Mouse (Mus musculus) embryonic facial prominence, embryonic 15.5 days (tissue): ENCODE data around the gene Rasip1. TPM values are rescaled to one million over a fixed set of nuclear protein-coding genes. Genes with fewer than 3 reads are reported as not detected.

Experiments
- ATAC-seq: fragments of 200-750 bp; cut with Nextera tagmentation; 2 replicates; pipeline ENCODE4 v1.8.0; 2017; ENCODE audit warnings: low read depth, moderate TSS enrichment; ENCODE audit not compliant: insufficient number of reproducible peaks, low FRiP score, low TSS enrichment
- H3K27ac ChIP-seq: fragments of 300-500 bp; sonication (generic); replicated peaks from 2 replicates; pipeline ENCODE4 v1.5.1; 2015; ENCODE audit warnings: mild to moderate bottlenecking, inconsistent platforms
- H3K27me3 ChIP-seq: fragments of 300-500 bp; sonication (generic); 2 replicates; pipeline ENCODE4 v1.6.1; 2015; ENCODE audit warnings: inconsistent platforms
- H3K36me3 ChIP-seq: fragments of 300-500 bp; sonication (generic); 2 replicates; pipeline ENCODE4 v1.6.1; 2015; ENCODE audit warnings: mild to moderate bottlenecking, inconsistent platforms
- H3K4me1 ChIP-seq: fragments of 300-500 bp; sonication (generic); 2 replicates; pipeline ENCODE4 v1.6.1; 2015; ENCODE audit warnings: inconsistent platforms
- H3K4me2 ChIP-seq: fragments of 300-500 bp; sonication (generic); replicated peaks from 2 replicates; pipeline ENCODE4 v1.6.1; 2015; ENCODE audit warnings: mild to moderate bottlenecking, inconsistent platforms
- H3K4me3 ChIP-seq: fragments of 300-500 bp; sonication (generic); replicated peaks from 2 replicates; pipeline ENCODE4 v1.5.1; 2015; ENCODE audit warnings: mild to moderate bottlenecking, inconsistent platforms
- H3K9ac ChIP-seq: fragments of 300-500 bp; sonication (generic); 2 replicates; pipeline ENCODE4 v1.6.1; 2015; ENCODE audit warnings: inconsistent platforms
- H3K9me3 ChIP-seq: fragments of 300-500 bp; sonication (generic); replicated peaks from 2 replicates; pipeline ENCODE4 v1.6.1; 2016; ENCODE audit warnings: inconsistent platforms
- WGBS: fragments of 180-500 bp; shearing (Covaris S2); methylation state at CpG from one replicate; pipeline ENCODE4 v1.1.7; 2015; 5-methylcytosine and 5-hydroxymethylcytosine counted together
- polyA plus RNA-seq: library from polyadenylated mRNA; unstranded; fragments of >200 nt; fragmentation: Nextera tagmentation; extraction: Ambion mirVana; gene quantifications from 2 replicates; pipeline ENCODE4 v1.2.1, GENCODE M21; 2015

Rasip1 gene
- polyA plus RNA-seq, 1 experiment from 2014 or later: 15.3 TPM

DNA sequence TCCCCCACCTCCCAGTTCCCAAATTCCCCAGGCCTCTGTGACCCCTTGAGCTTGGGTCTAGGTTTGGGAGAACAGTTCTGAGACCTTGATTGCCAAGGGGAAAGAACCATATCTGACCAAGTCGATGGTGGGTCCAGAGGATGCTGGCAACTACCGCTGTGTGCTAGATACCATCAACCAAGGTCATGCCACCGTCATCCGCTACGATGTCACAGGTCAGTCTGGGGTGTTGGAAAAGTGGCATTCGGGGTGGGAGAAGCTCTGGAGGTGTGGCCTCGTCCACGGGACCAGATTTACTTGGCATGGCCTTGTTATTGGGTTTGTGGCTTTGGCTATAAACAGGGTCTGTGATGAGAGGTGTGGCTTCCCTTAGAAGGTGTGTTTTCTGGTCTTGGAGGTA is 1.8 kb upstream of the Rasip1 start:
- no peaks in the 10 kb centered on the region; the same call in 1 of the 2 replicates for H3K27me3 ChIP-seq
- H3K4me1 ChIP-seq: 0 out of 2 replicates have a peak, but pooled peaks cover 7% of the 10 kb centered on the region
- no peak for ATAC-seq
- WGBS: 85% methylated on average over 8 of the region's 8 CpGs
- no peak overlapping the region for H3K27ac ChIP-seq
- H3K4me2 ChIP-seq: no peak overlapping the region
- no peaks in the 10 kb centered on the region for H3K9me3 ChIP-seq
- H3K4me3 ChIP-seq: no peak overlapping the region
- H3K9ac ChIP-seq: no peak overlapping the region
- no peaks in the 10 kb centered on the region for H3K36me3 ChIP-seq

DNA sequence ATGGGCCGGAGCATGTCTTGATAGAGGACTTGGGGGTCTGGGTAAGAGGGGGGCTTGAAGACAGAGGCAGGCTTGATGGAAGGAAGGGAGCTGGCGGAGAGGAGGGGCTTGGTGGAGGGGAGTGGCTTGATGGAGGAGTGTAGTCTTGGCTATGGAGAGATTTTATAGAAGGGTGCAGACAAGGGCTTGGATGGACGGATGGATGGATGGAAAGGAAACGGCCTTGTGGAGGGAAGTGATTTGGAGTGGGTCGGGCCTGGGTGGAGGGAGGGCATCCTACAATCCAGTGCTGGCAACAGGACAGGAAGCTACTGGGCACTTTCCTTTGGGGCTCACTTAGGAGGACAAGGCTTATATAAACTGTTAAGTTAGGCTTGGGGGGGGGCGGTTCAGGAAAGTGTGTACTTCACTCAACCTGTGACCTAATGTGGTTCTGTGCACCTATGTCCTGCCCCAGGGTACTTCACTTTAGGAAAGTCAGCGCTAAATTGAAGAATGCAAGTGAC is 664 bp upstream of the Rasip1 start:
- no peak overlapping the region for H3K9ac ChIP-seq
- no peaks in the 10 kb centered on the region for H3K9me3 ChIP-seq
- no peak for ATAC-seq
- H3K27ac ChIP-seq: no peak overlapping the region
- 90% methylated on average over 7 of the region's 7 CpGs for WGBS
- 0 out of 2 replicates have a peak, but pooled peaks cover 7% of the 10 kb centered on the region for H3K4me1 ChIP-seq
- no peak overlapping the region for H3K4me3 ChIP-seq
- H3K4me2 ChIP-seq: no peak overlapping the region
- H3K27me3 ChIP-seq: no peaks in the 10 kb centered on the region; the same call in 1 of the 2 replicates
- H3K36me3 ChIP-seq: no peaks in the 10 kb centered on the region

DNA sequence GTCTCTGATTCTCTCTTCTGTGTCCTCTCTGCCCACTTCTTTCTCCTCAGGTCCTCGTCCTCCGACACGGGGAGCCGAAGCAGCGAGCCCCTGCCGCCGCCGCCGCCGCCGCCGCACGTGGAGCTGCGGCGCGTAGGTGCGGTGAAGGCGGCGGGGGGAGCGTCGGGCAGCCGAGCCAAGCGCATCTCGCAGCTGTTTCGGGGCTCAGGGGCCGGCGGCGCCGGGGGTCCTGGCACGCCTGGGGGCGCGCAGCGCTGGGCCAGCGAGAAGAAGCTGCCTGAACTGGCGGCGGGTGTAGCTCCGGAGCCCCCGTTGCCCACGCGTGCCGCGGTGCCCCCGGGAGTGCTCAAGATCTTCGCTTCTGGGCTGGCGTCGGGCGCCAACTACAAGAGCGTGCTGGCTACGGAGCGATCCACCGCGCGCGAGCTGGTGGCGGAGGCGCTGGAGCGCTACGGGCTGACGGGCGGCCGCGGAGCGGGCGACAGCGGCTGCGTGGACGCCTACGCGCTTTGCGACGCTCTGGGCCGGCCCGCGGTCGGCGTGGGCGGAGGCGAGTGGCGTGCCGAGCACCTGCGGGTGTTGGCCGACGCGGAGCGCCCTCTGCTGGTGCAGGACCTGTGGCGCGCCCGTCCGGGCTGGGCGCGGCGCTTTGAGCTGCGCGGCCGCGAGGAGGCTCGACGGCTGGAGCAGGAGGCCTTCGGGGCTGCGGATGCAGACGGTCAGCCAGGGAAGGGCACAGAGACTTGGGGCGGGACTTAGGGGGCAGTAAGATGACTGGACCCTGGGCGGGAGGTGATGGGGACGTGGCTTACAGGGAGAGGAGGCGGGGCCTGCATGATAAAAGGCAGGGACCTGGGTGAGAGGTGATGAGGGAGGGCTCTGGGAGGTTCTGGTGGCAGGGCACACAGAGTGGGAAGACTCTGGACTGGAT is 1.3 kb downstream of the Rasip1 start:
- Histone ChIP-seq H3K9ac (peak overlapping the region; percentile 39), H3K4me2 (peak overlapping the region; percentile 86), H3K27me3 (no peaks in the 10 kb centered on the region; the same call in 1 of the 2 replicates), H3K27ac (peak overlapping the region; percentile 71), H3K4me3 (peak overlapping the region; percentile 54), H3K9me3 (no peaks in the 10 kb centered on the region), H3K4me1 (peaks cover 14% of the 10 kb centered on the region), H3K36me3 (no peaks in the 10 kb centered on the region)
- ATAC-seq: peak; percentile 84
- under 1% methylated on average over 105 of the region's 105 CpGs for WGBS

DNA sequence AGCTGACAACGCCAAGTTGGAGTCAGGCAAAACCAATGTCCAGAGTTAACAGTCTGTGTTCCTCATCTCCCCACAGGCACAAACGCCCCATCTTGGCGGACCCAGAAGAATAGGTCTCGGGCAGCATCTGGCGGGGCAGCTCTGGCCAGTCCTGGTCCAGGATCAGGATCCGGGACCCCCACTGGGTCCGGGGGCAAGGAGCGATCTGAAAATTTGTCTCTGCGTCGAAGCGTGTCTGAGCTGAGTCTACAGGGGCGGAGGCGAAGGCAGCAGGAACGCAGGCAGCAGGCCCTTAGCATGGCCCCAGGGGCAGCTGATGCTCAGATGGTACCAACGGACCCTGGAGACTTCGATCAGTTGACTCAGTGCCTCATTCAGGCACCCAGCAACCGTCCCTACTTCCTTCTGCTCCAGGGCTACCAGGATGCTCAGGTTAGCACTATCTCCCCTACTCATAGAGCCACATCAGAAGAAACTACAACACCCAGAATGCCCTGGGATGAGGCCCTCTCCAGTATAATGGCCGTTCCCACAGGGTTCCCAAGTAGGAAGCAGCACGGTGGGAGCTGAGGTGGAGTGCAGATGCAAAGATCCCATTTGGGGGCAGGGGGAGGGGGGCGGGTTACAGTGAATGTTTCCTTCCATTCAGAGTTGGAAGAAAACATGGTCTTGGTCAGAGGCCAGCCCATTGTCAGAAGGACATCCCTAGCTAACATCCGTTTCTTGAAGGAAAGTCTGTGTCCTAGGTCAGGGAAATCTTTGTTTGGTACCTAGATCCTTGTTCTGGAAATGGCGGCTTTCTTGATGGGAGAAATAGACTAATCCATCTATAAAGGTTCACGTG is 3.0 kb downstream of the Rasip1 start:
- Histone ChIP-seq H3K4me1 (peaks cover 14% of the 10 kb centered on the region), H3K27ac (no peak overlapping the region), H3K4me3 (no peak overlapping the region), H3K36me3 (no peaks in the 10 kb centered on the region), H3K27me3 (no peaks in the 10 kb centered on the region; the same call in 1 of the 2 replicates), H3K4me2 (no peak overlapping the region), H3K9ac (no peak overlapping the region), H3K9me3 (no peaks in the 10 kb centered on the region)
- ATAC-seq: no peak
- 74% methylated on average over 23 of the region's 23 CpGs for WGBS

DNA sequence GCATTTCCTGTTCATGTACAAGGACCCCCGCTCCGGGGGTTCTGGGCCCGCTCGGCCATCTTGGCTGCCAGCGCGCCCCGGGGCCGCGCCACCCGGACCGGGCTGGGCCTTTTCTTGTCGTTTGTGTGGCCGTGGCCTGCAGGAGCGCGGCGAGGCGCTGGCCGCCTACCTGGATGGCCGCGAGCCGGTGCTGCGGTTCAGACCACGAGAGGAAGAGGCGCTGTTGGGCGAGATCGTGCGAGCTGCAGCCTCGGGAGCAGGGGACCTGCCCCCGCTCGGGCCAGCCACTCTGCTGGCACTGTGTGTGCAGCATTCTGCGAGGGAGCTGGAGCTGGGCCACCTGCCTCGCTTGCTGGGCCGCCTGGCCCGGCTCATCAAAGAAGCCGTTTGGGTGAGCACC is 5.2 kb downstream of the Rasip1 start:
- peaks cover 14% of the 10 kb centered on the region; the same call in 1 of the 2 replicates for H3K36me3 ChIP-seq
- H3K4me3 ChIP-seq: peak overlapping the region; percentile 25
- no peak for ATAC-seq
- H3K9ac ChIP-seq: no peak overlapping the region
- H3K27ac ChIP-seq: 0 out of 2 replicates have a peak overlapping the region, but pooled peaks have one; percentile 39
- peaks cover 14% of the 10 kb centered on the region for H3K4me1 ChIP-seq
- WGBS: 17% methylated on average over 35 of the region's 35 CpGs
- no peaks in the 10 kb centered on the region for H3K9me3 ChIP-seq
- H3K27me3 ChIP-seq: no peaks in the 10 kb centered on the region; the same call in 1 of the 2 replicates
- H3K4me2 ChIP-seq: peak overlapping the region; percentile 44

DNA sequence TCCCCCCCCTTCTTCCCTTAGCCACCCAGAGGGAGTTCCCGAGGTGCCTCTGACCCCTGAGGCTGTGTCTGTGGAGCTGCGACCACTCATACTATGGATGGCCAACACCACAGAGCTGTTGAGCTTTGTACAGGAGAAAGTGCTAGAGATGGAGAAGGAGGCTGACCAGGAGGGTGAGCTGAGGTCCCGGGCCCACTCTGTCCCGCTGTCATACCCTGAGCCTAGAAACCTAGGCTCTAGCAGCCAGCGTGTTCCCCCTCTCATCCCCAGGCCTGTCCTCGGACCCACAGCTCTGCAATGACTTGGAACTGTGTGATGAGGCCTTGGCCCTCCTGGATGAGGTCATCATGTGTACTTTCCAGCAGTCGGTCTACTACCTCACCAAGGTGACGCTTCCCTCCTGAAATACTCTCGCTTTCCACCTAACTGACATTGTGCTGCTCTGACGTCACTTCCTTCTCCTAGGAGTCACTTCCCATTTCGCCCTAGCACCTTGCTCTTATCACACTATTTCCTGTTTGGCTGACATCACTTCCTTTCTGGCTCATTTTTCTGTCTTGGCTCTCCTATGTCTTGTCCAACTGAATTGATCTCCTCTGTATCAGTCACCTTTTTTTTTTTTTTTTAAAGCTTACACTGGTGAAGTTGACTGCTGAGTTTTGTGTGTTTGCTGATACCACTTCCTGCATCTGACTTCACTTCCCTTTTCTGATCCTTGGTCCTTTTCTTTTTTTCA is 7.8 kb downstream of the Rasip1 start:
- H3K36me3 ChIP-seq: peaks cover 14% of the 10 kb centered on the region; the same call in 1 of the 2 replicates
- H3K4me3 ChIP-seq: no peak overlapping the region
- H3K27ac ChIP-seq: 0 out of 2 replicates have a peak overlapping the region, but pooled peaks have one; percentile 11
- peaks cover 30% of the 10 kb centered on the region for H3K4me1 ChIP-seq
- no peak overlapping the region for H3K9ac ChIP-seq
- H3K9me3 ChIP-seq: no peaks in the 10 kb centered on the region
- 84% methylated on average over 11 of the region's 11 CpGs for WGBS
- ATAC-seq: no peak
- H3K4me2 ChIP-seq: no peak overlapping the region
- H3K27me3 ChIP-seq: no peaks in the 10 kb centered on the region

DNA sequence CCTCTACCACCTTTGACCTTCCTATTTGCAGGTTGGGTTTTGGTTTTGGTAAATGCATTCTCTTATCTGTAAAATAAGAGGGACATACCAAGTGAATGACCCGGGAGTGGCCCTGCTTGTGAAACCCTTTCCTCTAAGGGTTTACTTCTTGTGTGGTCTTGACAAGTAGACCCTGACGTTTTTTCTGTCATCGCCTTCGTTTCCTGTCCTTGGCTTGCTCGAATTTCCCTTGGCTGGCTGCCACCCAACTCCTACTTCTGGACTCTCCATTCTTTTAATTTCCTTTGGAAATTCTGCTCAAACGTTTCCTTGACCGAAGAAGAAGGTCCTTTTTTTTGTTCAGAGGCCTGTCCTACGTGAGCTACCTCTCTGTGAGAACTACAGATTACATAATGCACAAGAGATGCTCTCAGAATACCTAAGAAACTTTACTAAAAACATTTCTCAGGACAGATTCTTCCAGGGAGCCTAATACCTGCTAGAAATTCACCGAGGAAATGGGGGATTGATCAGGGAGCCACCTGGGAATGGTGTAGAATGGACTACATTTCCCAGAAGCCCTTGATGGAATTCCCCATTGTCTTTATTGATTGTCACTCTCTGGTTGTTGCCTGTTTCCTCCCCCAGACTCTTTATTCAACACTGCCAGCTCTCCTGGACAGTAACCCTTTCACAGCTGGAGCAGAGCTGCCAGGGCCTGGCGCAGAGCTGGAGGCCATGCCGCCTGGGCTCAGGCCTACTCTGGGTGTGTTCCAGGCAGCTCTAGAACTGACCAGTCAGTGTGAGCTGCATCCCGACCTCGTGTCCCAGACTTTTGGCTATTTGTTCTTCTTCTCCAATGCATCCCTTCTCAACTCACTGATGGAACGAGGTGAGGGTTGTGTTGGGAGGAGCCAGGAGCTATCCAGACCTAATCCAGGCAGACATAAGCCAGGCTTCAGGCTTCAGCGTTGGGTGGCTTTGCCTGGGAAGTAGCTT is 8.7 kb downstream of the Rasip1 start:
- Histone ChIP-seq H3K4me1 (peaks cover 39% of the 10 kb centered on the region), H3K4me2 (no peak overlapping the region), H3K9me3 (no peaks in the 10 kb centered on the region), H3K27me3 (no peaks in the 10 kb centered on the region), H3K27ac (no peak overlapping the region; the same call in 1 of the 2 replicates), H3K4me3 (no peak overlapping the region), H3K36me3 (peaks cover 14% of the 10 kb centered on the region; the same call in 1 of the 2 replicates), H3K9ac (no peak overlapping the region)
- WGBS: 75% methylated on average over 15 of the region's 15 CpGs
- no peak for ATAC-seq

DNA sequence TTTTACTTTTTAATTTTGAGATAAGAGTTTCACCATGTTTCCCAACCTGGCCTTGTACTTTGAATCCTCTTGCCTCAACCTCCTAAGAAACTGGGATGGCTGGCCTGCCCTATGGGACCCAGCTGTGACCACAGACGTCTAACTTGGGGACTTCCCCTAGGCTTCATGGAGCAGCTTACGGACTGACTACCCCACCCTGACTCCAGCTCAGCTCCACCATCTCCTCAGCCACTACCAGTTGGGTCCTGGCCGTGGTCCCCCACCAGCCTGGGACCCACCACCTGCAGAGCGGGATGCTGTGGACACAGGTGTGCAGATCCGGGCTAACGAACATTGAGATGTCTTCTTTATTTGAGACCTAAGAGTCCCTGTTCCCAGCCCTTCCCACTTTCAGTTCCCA is 10.4 kb downstream of the Rasip1 start:
- Histone ChIP-seq H3K27ac (no peak overlapping the region), H3K4me1 (peaks cover 49% of the 10 kb centered on the region), H3K9ac (no peak overlapping the region), H3K36me3 (peaks cover 14% of the 10 kb centered on the region; the same call in 1 of the 2 replicates), H3K4me3 (peak overlapping the region; percentile 36; the same call in 1 of the 2 replicates), H3K9me3 (no peaks in the 10 kb centered on the region), H3K4me2 (peak overlapping the region; percentile 54; the same call in 1 of the 2 replicates), H3K27me3 (no peaks in the 10 kb centered on the region)
- WGBS: 88% methylated on average over 6 of the region's 6 CpGs
- ATAC-seq: no peak

DNA sequence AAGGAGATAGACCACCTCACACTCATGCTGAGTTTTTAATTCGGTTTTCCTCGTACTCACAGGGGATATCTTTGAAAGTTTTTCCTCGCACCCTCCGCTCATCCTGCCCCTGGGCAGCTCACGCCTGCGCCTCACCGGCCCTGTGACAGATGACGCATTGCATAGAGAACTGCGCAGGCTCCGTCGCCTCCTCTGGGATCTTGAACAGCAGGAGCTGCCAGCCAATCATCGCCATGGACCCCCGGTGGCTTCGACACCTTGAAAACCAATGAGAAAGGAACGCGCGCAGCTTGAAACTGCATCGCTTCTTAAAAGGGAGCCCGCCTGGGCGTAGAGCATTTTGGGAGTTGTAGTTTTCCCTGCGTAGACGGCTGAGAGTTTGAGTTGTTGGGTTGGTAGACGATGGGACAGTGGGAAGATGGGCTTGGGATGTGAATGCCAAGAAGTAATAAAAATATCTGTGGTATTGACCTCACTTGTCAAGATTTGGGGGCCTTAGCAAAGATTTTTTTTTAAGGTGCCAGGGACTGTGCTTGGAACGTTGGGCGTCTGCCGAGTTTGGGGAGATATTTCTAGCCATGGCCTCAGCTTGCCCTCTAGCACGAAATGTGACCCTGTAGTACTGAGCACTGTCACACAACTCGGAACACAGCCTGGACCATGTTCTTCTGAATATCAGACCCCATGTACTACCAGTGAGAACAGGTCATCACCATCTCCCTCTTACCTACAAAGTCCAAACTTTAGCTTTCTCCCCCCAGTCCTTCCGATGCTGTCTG is 11.5 kb downstream of the Rasip1 start:
- peak; percentile 86 for ATAC-seq
- H3K9ac ChIP-seq: no peak overlapping the region
- H3K4me2 ChIP-seq: peak overlapping the region; percentile 54
- H3K4me1 ChIP-seq: peaks cover 57% of the 10 kb centered on the region
- no peaks in the 10 kb centered on the region for H3K27me3 ChIP-seq
- H3K27ac ChIP-seq: peak overlapping the region; percentile 35; the same call in 1 of the 2 replicates
- H3K9me3 ChIP-seq: no peaks in the 10 kb centered on the region
- peak overlapping the region; percentile 36 for H3K4me3 ChIP-seq
- 18% methylated on average over 29 of the region's 29 CpGs for WGBS
- H3K36me3 ChIP-seq: peaks cover 14% of the 10 kb centered on the region; the same call in 1 of the 2 replicates
